Mouse (Mus musculus): ENCODE data around the gene Dusp14. TPM values are rescaled to one million over a fixed set of nuclear protein-coding genes. Genes with fewer than 3 reads are reported as not detected.

Gene Dusp14
- under 1 TPM in 1 of 2 experiments, not detected in 1; 0.40 TPM for total RNA-seq (2023)

DNA sequence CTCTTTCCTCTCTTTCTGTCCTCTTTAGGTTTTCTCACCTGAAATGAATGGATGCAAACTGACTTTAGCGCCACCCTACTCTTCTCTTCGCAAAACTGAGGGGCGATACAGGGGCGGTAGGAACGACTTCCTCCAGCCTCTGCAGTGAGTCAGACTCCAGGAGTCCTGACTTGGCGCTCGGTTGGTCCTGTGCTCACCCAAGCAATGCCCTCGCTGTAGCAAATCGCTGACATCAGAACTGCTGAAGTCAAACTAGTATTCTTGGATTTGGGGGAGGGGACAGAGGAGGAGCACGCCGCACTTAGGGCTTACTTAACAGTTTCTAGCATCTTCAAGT is at the start of gene Dusp14:
TSS of gene Dusp14 (minus strand) at position 228 of the 337 bp plus-strand sequence.

Other genes starting within 250 kb of the Dusp14 start
- not detected for gene Hnf1b, start 219.2 kb downstream of the Dusp14 start, total RNA-seq (2023)
- 10 to 100 TPM; 20.3 to 21.2 TPM for gene Ddx52, start 127.2 kb downstream of the Dusp14 start, total RNA-seq (2023)
- 10 to 100 TPM; 38.9 to 39.0 TPM for gene Synrg, start 104.8 kb downstream of the Dusp14 start, total RNA-seq (2023)
- gene Tada2a, start 60.3 kb upstream of the Dusp14 start, total RNA-seq (2023), result 1 to 10 TPM; 4.0 to 5.0 TPM
- 10 to 100 TPM; 17.1 to 20.4 TPM for gene Acaca, start 60.4 kb upstream of the Dusp14 start, total RNA-seq (2023)
- gene Gm11437, start 98.2 kb upstream of the Dusp14 start, total RNA-seq (2023), result not detected

Data from neutrophil, adult 59 days (primary cell).